Mouse (Mus musculus) intestine, embryonic 16.5 days (tissue): ENCODE data around the gene 2310061I04Rik. TPM values are rescaled to one million over a fixed set of nuclear protein-coding genes. Genes with fewer than 3 reads are reported as not detected.

Experiments
- ATAC-seq: fragments of 200-750 bp; cut with Nextera tagmentation; 2 replicates; pipeline ENCODE4 v1.8.0; 2017; ENCODE audit warnings: moderate TSS enrichment, moderate library complexity
- H3K27ac ChIP-seq: fragments of 300-500 bp; sonication (generic); 2 replicates; pipeline ENCODE4 v1.5.1; 2014; ENCODE audit warnings: mild to moderate bottlenecking, low read length
- H3K27me3 ChIP-seq: fragments of 300-500 bp; sonication (generic); replicated peaks from 2 replicates; pipeline ENCODE4 v1.6.1; 2014; ENCODE audit warnings: low read length, control low read depth, mixed read lengths; ENCODE audit not compliant: control insufficient read depth, insufficient read depth
- H3K36me3 ChIP-seq: fragments of 300-500 bp; sonication (generic); 2 replicates; pipeline ENCODE4 v1.6.1; 2014; ENCODE audit warnings: low read length, control low read depth; ENCODE audit not compliant: control insufficient read depth, insufficient read depth
- H3K4me1 ChIP-seq: fragments of 300-500 bp; sonication (generic); 2 replicates; pipeline ENCODE4 v1.6.1; 2014; ENCODE audit warnings: low read length, control low read depth, mixed read lengths; ENCODE audit not compliant: control insufficient read depth, insufficient read depth
- H3K4me2 ChIP-seq: fragments of 300-500 bp; sonication (generic); 2 replicates; pipeline ENCODE4 v1.6.1; 2014; ENCODE audit warnings: low read depth, low read length, control low read depth
- H3K4me3 ChIP-seq: fragments of 300-500 bp; sonication (generic); 2 replicates; pipeline ENCODE4 v1.5.1; 2014; ENCODE audit warnings: mild to moderate bottlenecking, low read length
- H3K9ac ChIP-seq: fragments of 300-500 bp; sonication (generic); 2 replicates; pipeline ENCODE4 v1.6.1; 2014; ENCODE audit warnings: low read depth, low read length
- H3K9me3 ChIP-seq: fragments of 300-500 bp; sonication (generic); 2 replicates; pipeline ENCODE4 v1.6.1; 2016; ENCODE audit warnings: low read length, control low read depth; ENCODE audit not compliant: control insufficient read depth
- WGBS: fragments of 180-500 bp; shearing (Covaris S2); extraction: QIAGEN DNeasy Blood & Tissue Kit; methylation state at CpG from one replicate; pipeline ENCODE4 v1.1.7; 2014; 5-methylcytosine and 5-hydroxymethylcytosine counted together
- polyA plus RNA-seq: library from polyadenylated mRNA; unstranded; fragments of >200 nt; fragmentation: Nextera tagmentation; extraction: Ambion mirVana; gene quantifications from 2 replicates; pipeline ENCODE4 v1.2.1, GENCODE M21; 2015

Gene 2310061I04Rik
- polyA plus RNA-seq, 1 experiment from 2014 or later, result 29.1 TPM

DNA sequence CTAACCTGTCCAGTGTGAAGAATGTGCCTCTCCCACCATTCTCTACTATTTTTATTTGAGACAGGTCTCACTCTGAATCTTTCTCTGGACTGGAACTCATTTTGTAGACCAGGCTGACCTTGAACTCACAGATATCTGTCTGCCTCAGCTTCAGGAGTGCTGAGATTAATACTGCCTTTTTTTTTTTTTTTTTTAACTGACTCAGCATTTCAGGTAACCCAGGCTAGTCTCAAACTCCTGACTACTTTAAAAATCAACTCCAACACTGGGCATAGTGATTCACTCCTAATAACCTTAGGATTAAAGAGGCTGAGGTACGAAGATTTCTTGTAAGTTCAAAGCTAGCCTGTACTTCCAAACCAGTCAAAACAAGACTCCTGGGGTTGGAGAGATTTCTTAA is 8.4 kb upstream of the 2310061I04Rik start:
- Histone ChIP-seq H3K4me1 (peaks cover 8% of the 10 kb centered on the region), H3K9ac (no peak overlapping the region), H3K4me3 (no peak overlapping the region), H3K36me3 (peaks cover 3% of the 10 kb centered on the region), H3K9me3 (no peaks in the 10 kb centered on the region), H3K27ac (no peak overlapping the region), H3K27me3 (no peaks in the 10 kb centered on the region), H3K4me2 (no peak overlapping the region)
- WGBS, result 96% methylated on average over 1 of the region's 1 CpGs
- ATAC-seq, result no peak

DNA sequence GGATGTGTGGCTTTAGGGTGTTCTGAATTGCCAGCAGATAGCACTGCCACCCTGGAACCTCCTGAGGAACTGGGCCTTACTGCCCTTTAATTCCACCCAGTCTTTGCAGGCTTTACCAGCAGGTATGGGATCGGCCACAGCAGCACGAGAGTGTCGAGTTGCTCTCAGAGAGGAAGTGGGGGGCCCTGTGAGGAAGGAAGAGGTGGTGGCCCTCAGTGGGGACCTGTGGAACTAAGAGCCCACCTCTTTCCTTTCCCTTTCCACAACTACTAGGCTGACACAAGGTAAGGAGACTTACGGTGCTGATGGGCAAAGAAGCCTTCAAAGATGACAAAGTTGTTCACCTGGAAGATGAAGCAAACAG is 6.7 kb upstream of the 2310061I04Rik start:
- Histone ChIP-seq H3K27ac (no peak overlapping the region), H3K4me2 (no peak overlapping the region), H3K4me1 (peaks cover 4% of the 10 kb centered on the region), H3K27me3 (no peaks in the 10 kb centered on the region), H3K9ac (no peak overlapping the region), H3K4me3 (no peak overlapping the region), H3K9me3 (no peaks in the 10 kb centered on the region), H3K36me3 (peaks cover 3% of the 10 kb centered on the region)
- ATAC-seq, result no peak
- 84% methylated on average over 4 of the region's 4 CpGs for WGBS

DNA sequence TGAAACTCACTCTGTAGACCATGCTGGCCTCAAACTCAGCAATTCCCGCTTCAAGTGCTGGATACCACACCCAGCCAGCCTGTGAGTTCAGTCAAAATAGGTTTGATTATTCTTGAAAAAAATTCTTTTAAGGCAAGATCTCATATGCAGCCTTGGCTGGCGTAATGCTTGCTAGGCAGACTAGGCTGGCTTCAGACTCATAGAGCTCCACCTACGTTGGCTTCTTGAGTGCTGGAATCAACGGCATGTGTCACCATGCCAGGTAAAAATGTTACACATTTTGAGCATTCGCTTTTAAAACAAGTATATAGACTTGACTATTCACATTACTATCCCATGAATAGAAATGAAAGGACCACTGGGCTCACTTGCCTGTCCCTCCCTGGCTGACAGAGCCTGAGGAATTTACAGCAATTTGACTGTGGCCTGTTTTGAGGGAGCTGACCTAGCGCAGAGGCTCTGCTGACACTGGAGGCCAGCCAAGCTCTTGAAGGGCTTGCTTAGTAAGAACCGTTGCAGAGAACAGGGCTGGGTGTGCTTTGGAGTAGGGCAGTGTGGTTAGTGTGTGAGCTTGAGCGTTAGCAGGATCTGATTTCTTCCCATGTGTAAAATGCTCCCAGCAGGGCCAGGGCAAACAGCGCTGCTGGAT is 6.2 kb upstream of the 2310061I04Rik start:
- H3K4me1 ChIP-seq, result no peaks in the 10 kb centered on the region
- peaks cover 3% of the 10 kb centered on the region for H3K36me3 ChIP-seq
- no peak overlapping the region for H3K4me2 ChIP-seq
- no peak overlapping the region for H3K9ac ChIP-seq
- H3K4me3 ChIP-seq, result no peak overlapping the region
- WGBS, result 87% methylated on average over 9 of the region's 9 CpGs
- no peaks in the 10 kb centered on the region for H3K9me3 ChIP-seq
- H3K27me3 ChIP-seq, result no peaks in the 10 kb centered on the region
- H3K27ac ChIP-seq, result no peak overlapping the region
- no peak for ATAC-seq

DNA sequence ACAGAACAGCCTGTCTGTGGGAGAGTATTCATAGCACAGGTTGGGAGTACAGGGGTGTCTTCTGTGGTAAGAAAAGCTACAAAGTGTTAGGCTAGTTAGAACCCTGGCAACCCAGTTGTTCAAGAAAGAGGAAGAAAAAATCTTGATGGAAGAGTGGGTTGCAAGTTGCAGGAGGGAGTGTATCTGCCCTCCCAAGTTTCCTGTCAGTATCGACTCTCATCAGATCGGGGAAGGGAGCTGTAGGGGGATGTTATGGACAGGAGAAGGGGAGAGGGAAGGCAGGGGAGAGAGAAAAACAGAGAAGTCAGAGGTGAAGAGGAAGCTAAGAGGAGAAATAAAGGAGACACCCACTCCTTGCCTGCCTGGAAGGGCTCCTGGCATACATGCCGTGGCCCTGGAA is 3.4 kb upstream of the 2310061I04Rik start:
- H3K4me2 ChIP-seq, result no peak overlapping the region
- no peak overlapping the region for H3K27ac ChIP-seq
- no peaks in the 10 kb centered on the region for H3K9me3 ChIP-seq
- 93% methylated on average over 3 of the region's 3 CpGs for WGBS
- H3K9ac ChIP-seq, result no peak overlapping the region
- H3K4me1 ChIP-seq, result peaks cover 13% of the 10 kb centered on the region
- no peak overlapping the region for H3K4me3 ChIP-seq
- no peak for ATAC-seq
- no peaks in the 10 kb centered on the region; the same call in 1 of the 2 replicates for H3K36me3 ChIP-seq
- H3K27me3 ChIP-seq, result no peaks in the 10 kb centered on the region

DNA sequence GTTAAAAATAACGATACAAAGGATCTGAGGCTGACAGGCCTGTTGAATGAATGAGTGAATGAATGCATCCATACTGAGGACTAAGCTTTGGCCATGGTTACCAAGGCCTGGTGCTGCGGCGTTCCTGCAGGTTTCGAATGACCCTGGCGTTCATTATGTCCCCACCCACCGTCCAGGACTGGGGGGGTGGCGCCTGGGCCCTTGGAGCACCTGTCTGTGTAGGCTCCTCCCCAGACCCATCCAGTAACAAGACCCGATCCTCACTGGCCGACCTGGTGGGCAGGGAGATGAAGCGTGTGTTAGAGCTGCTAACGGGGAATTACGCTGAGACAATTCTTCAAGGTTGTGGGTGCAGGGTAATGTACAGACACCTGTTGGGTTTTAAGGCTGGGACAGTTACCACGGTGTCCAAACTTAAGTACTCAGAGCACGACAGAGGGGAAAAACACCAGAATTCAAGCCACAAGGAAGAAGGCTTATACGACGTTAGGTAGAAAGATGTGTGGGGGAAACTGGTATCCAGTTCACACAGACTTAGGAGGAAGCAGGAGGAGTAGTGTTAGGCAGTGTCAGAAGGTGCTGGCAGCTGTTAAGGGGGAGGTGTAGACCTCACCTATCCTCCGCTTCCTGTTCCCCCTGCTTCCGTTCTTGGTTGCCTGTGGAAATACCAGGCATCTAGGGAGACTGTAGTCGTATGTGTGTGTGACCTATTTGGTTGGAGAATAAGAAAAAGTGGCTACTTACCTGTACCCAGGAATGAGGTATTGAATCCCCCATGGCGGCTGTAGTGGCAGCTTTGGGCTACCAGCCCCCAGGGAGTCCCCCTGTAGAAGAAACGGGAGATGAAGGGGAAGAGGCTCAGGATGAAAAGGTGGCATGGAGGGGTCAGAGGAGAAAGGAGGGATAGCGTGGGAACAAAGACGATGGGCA is 678 bp upstream of the 2310061I04Rik start:
- Histone ChIP-seq H3K4me1 (peaks cover 14% of the 10 kb centered on the region), H3K27me3 (no peaks in the 10 kb centered on the region), H3K27ac (peak overlapping the region; percentile 4; the same call in 1 of the 2 replicates), H3K9ac (peak overlapping the region; percentile 66), H3K4me2 (peak overlapping the region; percentile 51), H3K9me3 (no peaks in the 10 kb centered on the region), H3K36me3 (peaks cover 9% of the 10 kb centered on the region; the same call in 1 of the 2 replicates), H3K4me3 (peak overlapping the region; percentile 72)
- WGBS, result 40% methylated on average over 23 of the region's 23 CpGs
- peak; percentile 56 for ATAC-seq

DNA sequence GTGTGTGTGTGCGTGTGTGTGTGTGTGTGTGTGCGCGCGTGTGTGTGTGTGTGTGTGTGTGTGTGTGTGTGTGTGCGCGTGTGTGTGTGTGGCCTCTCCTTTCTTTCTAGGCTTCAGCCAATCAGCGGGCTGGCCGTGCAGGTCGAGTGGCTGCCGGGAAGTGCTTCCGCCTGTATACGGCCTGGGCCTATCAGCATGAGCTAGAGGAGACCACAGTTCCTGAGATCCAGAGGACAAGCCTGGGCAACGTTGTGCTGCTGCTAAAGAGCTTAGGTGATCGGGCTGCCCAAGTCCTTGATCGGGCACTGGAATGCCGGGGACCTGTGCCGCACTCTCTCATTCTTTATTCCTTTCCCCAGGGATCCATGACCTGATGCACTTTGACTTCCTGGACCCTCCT is 9.5 kb downstream of the 2310061I04Rik start:
- Histone ChIP-seq H3K27me3 (no peaks in the 10 kb centered on the region), H3K9ac (no peak overlapping the region), H3K4me1 (no peaks in the 10 kb centered on the region), H3K36me3 (peaks cover 32% of the 10 kb centered on the region), H3K4me3 (no peak overlapping the region), H3K4me2 (no peak overlapping the region), H3K9me3 (no peaks in the 10 kb centered on the region), H3K27ac (no peak overlapping the region)
- WGBS, result 70% methylated on average over 11 of the region's 17 CpGs
- ATAC-seq, result no peak

DNA sequence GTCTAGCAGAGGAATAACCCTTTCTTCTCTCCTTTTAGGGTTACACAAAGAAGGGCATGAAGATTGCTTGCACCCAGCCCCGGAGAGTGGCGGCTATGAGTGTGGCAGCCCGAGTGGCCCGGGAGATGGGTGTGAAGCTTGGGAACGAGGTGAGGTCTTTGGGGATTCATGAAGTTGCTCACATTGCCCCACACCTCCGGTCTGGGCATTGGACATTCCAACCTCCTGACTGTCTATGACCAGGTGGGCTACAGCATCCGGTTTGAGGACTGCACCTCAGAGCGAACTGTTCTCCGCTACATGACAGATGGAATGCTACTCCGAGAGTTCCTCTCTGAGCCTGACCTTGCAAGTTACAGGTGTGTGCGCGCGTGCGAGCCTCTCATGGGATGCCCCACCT is 13.5 kb downstream of the 2310061I04Rik start:
- Histone ChIP-seq H3K9ac (no peak overlapping the region), H3K4me2 (no peak overlapping the region), H3K4me1 (peaks cover 4% of the 10 kb centered on the region; the same call in 1 of the 2 replicates), H3K36me3 (peaks cover 37% of the 10 kb centered on the region), H3K27ac (no peak overlapping the region), H3K27me3 (no peaks in the 10 kb centered on the region), H3K4me3 (no peak overlapping the region), H3K9me3 (no peaks in the 10 kb centered on the region)
- ATAC-seq, result no peak
- WGBS, result 97% methylated on average over 14 of the region's 14 CpGs

DNA sequence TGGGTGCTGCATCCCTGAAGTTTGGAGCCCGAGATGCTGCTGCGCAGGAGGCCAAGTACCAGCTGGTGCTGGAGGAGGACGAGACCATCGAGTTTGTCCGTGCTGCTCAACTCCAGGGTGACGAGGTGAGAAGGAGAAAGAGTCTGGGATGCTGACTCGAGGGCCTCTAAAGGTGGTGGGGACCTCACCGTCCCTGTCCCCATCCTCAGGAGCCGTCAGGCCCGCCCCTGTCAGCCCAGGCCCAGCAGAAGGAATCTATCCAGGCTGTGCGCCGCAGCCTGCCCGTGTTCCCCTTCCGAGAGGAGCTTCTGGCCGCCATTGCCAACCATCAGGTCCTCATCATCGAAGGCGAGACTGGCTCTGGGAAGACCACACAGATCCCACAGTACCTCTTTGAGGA is 14.3 kb downstream of the 2310061I04Rik start:
- no peak for ATAC-seq
- 93% methylated on average over 17 of the region's 17 CpGs for WGBS
- no peak overlapping the region for H3K9ac ChIP-seq

DNA sequence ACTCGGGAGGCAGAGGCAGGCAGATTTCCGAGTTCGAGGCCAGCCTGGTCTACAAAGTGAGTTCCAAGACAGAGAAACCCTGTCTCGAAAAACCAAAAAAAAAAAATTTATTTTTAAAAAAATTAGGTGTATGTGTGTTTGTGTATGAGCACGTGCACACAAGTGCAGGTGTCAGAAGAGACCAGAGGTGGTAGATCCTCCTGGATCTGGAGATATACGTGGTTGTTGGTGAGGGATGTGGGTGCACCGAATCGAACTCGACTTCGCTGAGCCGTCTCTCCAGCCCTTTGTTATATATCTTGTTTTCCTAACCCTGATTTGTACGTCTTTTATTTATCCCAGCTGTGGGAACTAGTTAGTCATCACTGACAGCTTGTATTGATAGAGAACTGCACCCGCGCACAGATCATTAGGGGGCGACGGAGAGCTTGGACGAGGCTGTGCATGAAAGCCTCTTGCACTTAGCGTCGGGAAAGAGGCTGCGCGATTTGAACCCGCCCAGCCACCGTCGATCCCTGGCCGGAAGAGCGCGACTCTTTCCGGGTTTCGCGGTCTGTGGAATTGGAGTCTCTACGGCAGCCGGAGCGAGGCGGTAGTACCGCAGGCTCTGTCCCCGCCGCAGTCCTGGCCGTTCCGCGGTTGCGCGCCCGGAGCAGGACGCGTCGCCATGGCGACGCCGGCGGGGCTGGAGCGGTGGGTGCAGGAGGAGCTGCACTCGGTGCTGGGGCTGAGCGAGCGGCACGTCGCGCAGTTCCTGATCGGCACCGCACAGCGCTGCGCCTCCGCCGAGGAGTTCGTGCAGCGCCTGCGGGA is 17.8 kb downstream of the 2310061I04Rik start, which contains the start of gene Dhx16:
Gene Dhx16 (plus strand): TSS at position 575 of the 813 bp plus-strand sequence.
- Histone ChIP-seq H3K4me3 (peak within 1 kb of the TSS; percentile 89), H3K27ac (peak within 1 kb of the TSS; percentile 73), H3K27me3 (no peaks in the 10 kb centered on the region), H3K4me1 (peaks cover 4% of the 10 kb centered on the region; the same call in 1 of the 2 replicates), H3K36me3 (peaks cover 21% of the 10 kb centered on the region; the same call in 1 of the 2 replicates), H3K4me2 (peak within 1 kb of the TSS; percentile 67), H3K9me3 (no peaks in the 10 kb centered on the region), H3K9ac (peak within 1 kb of the TSS; percentile 93)
- ATAC-seq, result peak; percentile 94
- WGBS, result 5% methylated on average over 66 of the region's 66 CpGs

More for the DNA sequence above, 14.3 kb downstream of the 2310061I04Rik start:
- no peak overlapping the region for H3K4me3 ChIP-seq
- H3K36me3 ChIP-seq, result peaks cover 33% of the 10 kb centered on the region
- H3K27ac ChIP-seq, result no peak overlapping the region
- H3K4me1 ChIP-seq, result peaks cover 4% of the 10 kb centered on the region; the same call in 1 of the 2 replicates
- H3K27me3 ChIP-seq, result no peaks in the 10 kb centered on the region
- H3K9me3 ChIP-seq, result no peaks in the 10 kb centered on the region
- no peak overlapping the region for H3K4me2 ChIP-seq
